Mouse (Mus musculus): ENCODE data around the gene Neurod6. TPM values are rescaled to one million over a fixed set of nuclear protein-coding genes. Genes with fewer than 3 reads are reported as not detected.

The Neurod6 gene
- polyA plus RNA-seq, 1 experiment from 2014 or later: 0.21 TPM

DNA sequence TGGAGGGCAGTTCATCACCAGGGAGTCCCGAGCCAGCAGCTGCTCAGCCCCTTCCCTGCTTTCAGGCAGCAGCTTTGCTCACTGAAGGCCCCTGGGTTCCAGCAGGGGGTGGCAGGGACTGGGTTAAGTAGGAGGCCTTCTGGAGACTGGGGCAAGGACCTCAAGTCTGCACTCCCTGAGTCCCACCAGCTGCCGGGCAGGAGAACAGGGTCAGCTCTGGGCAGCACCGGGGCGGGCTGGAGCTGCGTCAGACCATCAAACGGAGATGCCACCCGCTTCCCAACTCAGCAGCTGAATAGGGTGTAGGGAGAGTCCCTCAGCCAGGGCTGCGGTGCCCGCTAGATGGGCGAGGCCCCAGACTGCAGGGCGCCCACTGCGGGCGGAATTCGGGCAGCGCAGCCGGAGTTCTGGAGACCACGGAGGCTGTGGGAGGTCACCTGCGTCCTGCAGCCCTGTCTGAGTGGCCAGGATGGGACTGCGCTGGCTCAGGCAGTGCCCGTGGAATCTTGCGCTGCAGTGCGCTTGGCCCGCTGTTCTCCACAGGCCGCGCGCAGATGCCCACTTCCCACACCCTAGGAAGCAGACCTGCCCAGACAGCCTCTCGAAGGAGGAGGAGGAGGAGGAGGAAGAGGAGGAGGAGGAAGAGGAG, 4.3 kb downstream of the Neurod6 start:
- Histone ChIP-seq H3K27ac (peak overlapping the region; percentile 67), H3K4me3 (peak overlapping the region; percentile 50), H3K27me3 (ENCODE audit: poor library complexity, severe bottlenecking) (peaks cover 53% of the 10 kb centered on the region), H3K4me1 (peaks cover 21% of the 10 kb centered on the region), H3K36me3 (replicated peaks) (no peaks in the 10 kb centered on the region), H3K9me3 (no peaks in the 10 kb centered on the region)
- peak; percentile 52 for DNase-seq (ENCODE audit: extremely low spot score, low spot score)
- WGBS: 2% methylated on average over 27 of the region's 27 CpGs

GRCm38 (mm10) chr6:55676141-55676662, 4.9 kb downstream of the Neurod6 start:
- H3K4me3 ChIP-seq: peak overlapping the region; percentile 50; the same call in 1 of the 2 replicates
- H3K36me3 ChIP-seq (replicated peaks): no peaks in the 10 kb centered on the region
- WGBS: 62% methylated on average over 6 of the region's 6 CpGs
- peak overlapping the region; percentile 67; the same call in 1 of the 2 replicates for H3K27ac ChIP-seq
- peaks cover 47% of the 10 kb centered on the region for H3K27me3 ChIP-seq (ENCODE audit: poor library complexity, severe bottlenecking)
- H3K4me1 ChIP-seq: peaks cover 15% of the 10 kb centered on the region
- no peak for DNase-seq (ENCODE audit: extremely low spot score, low spot score)
- H3K9me3 ChIP-seq: no peaks in the 10 kb centered on the region

GRCm38 (mm10) chr6:55667801-55668200, 13.3 kb downstream of the Neurod6 start:
- no peaks in the 10 kb centered on the region for H3K36me3 ChIP-seq (replicated peaks)
- H3K27ac ChIP-seq: no peak overlapping the region
- H3K4me1 ChIP-seq: no peaks in the 10 kb centered on the region
- H3K9me3 ChIP-seq: no peaks in the 10 kb centered on the region
- DNase-seq (ENCODE audit: extremely low spot score, low spot score): no peak
- 72% methylated on average over 3 of the region's 3 CpGs for WGBS
- H3K27me3 ChIP-seq (ENCODE audit: poor library complexity, severe bottlenecking): no peaks in the 10 kb centered on the region
- no peak overlapping the region for H3K4me3 ChIP-seq

- Histone ChIP-seq H3K27me3 (ENCODE audit: poor library complexity, severe bottlenecking) (no peaks in the 10 kb centered on the region), H3K27ac (no peak overlapping the region), H3K36me3 (replicated peaks) (no peaks in the 10 kb centered on the region), H3K9me3 (no peaks in the 10 kb centered on the region), H3K4me3 (no peak overlapping the region), H3K4me1 (no peaks in the 10 kb centered on the region)
- DNase-seq (ENCODE audit: extremely low spot score, low spot score): no peak
- 74% methylated on average over 5 of the region's 5 CpGs for WGBS
These were observed 19.7 kb downstream of the Neurod6 start for GRCm38 (mm10) chr6:55661126-55661915.

DNA sequence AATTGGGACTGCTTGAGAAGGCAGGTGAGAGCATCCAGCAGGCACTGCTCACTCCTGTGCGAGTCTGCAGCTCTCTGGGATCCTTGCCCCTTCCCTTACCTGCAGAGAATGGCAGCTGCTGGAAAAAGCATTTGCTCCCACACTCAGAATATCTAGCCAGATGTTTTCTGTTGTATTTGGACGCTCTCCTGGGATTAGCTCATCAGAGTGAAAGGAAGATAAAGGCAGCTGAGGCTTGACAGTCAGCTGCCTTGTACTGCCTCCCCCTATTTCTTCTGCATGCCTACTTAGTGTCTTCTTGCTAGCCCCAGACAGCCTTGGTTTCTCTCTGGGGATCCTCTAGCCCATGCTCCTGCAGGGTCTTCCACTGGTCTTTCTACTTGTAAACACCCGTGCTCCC, 31.1 kb downstream of the Neurod6 start:
- peaks cover 11% of the 10 kb centered on the region; the same call in 1 of the 2 replicates for H3K4me1 ChIP-seq
- H3K4me3 ChIP-seq: no peak overlapping the region
- WGBS: 74% methylated on average over 3 of the region's 3 CpGs
- no peak for DNase-seq (ENCODE audit: extremely low spot score, low spot score)
- no peak overlapping the region for H3K27ac ChIP-seq
- H3K36me3 ChIP-seq (replicated peaks): no peaks in the 10 kb centered on the region
- no peaks in the 10 kb centered on the region for H3K9me3 ChIP-seq
- H3K27me3 ChIP-seq (ENCODE audit: poor library complexity, severe bottlenecking): no peaks in the 10 kb centered on the region

- 89% methylated on average over 8 of the region's 8 CpGs for WGBS
- no peak overlapping the region for H3K27ac ChIP-seq
- no peaks in the 10 kb centered on the region for H3K9me3 ChIP-seq
These were observed 31.5 kb downstream of the Neurod6 start for GRCm38 (mm10) chr6:55649581-55649980.

GRCm38 (mm10) chr6:55648886-55649285, 32.2 kb downstream of the Neurod6 start:
- H3K36me3 ChIP-seq (replicated peaks): no peaks in the 10 kb centered on the region
- no peak for DNase-seq (ENCODE audit: extremely low spot score, low spot score)
- 86% methylated on average over 3 of the region's 3 CpGs for WGBS
- H3K9me3 ChIP-seq: no peaks in the 10 kb centered on the region
- no peaks in the 10 kb centered on the region for H3K27me3 ChIP-seq (ENCODE audit: poor library complexity, severe bottlenecking)
- peaks cover 11% of the 10 kb centered on the region; the same call in 1 of the 2 replicates for H3K4me1 ChIP-seq
- no peak overlapping the region for H3K4me3 ChIP-seq
- H3K27ac ChIP-seq: no peak overlapping the region

More at GRCm38 (mm10) chr6:55649581-55649980, 31.5 kb downstream of the Neurod6 start:
- DNase-seq (ENCODE audit: extremely low spot score, low spot score): no peak
- H3K36me3 ChIP-seq (replicated peaks): no peaks in the 10 kb centered on the region
- H3K4me1 ChIP-seq: peaks cover 11% of the 10 kb centered on the region; the same call in 1 of the 2 replicates
- no peak overlapping the region for H3K4me3 ChIP-seq
- H3K27me3 ChIP-seq (ENCODE audit: poor library complexity, severe bottlenecking): no peaks in the 10 kb centered on the region

DNA sequence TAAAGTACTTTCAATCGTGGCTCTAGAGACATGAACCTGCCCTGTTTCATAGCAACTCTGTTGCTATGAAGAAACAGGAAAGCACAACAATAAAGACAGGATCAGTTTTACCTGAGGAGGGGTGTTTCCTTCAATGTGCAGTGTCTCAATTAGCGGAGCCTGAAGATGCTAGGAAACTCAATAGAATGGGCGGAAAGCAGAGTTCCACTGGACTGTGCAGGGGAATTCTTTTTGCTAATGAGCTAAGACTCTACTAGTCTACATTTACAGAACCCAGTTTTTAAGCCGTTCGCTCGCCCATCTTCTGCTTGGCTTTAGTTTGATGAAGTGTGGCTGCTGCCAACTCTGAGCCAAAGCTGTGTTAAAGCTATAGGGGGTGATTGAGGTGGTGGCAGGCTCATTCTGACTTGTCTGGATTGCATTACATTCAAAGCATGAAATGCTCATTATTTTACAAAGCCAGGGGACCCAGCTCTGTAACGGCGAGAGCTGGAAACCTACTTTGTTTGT, 33.2 kb downstream of the Neurod6 start:
- Histone ChIP-seq H3K27me3 (ENCODE audit: poor library complexity, severe bottlenecking) (no peaks in the 10 kb centered on the region), H3K4me1 (peaks cover 11% of the 10 kb centered on the region; the same call in 1 of the 2 replicates), H3K4me3 (no peak overlapping the region), H3K9me3 (no peaks in the 10 kb centered on the region), H3K36me3 (replicated peaks) (no peaks in the 10 kb centered on the region), H3K27ac (no peak overlapping the region)
- WGBS: 66% methylated on average over 8 of the region's 8 CpGs
- no peak for DNase-seq (ENCODE audit: extremely low spot score, low spot score)

GRCm38 (mm10) chr6:55646824-55647560, 34.1 kb downstream of the Neurod6 start:
- H3K27me3 ChIP-seq (ENCODE audit: poor library complexity, severe bottlenecking): no peaks in the 10 kb centered on the region
- WGBS: 76% methylated on average over 9 of the region's 9 CpGs
- H3K4me1 ChIP-seq: peaks cover 11% of the 10 kb centered on the region; the same call in 1 of the 2 replicates
- H3K36me3 ChIP-seq (replicated peaks): no peaks in the 10 kb centered on the region
- no peaks in the 10 kb centered on the region for H3K9me3 ChIP-seq
- no peak overlapping the region for H3K27ac ChIP-seq
- no peak for DNase-seq (ENCODE audit: extremely low spot score, low spot score)
- no peak overlapping the region for H3K4me3 ChIP-seq

DNA sequence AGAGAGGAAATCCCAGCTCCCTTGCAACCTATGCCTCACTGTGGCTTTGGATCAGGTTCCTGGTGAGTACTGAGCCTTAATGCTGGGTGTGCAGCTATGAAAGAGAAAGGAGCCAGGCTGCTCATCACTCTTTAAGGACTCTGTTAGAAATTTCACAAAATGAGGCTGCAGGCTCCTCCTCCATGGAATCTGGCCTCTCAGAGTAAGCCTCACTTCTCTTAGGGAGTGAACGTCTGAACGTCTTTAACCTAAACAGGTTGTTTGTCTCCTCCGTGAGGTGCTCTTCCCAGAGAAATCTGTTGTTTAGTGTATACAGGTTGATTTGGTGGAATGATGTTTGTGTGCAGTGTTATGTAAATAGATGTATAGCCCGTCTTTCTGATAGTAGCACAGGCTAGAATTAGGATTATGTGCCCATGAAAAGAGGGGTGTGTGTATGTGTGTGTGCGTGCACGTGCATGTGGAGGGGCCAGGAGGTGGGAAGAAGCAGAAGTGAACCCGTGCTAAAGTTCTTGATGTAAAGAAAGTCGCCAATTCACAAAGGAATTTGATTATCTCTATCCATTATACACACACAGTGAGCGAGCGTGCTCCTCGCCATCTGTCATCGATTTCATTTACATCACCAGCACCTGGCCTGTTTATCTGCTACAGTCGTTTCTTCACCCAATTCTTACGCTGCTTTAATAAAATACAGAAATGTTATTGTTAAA, 34.8 kb downstream of the Neurod6 start:
- H3K9me3 ChIP-seq: no peaks in the 10 kb centered on the region
- WGBS: 88% methylated on average over 14 of the region's 14 CpGs
- H3K27me3 ChIP-seq (ENCODE audit: poor library complexity, severe bottlenecking): no peaks in the 10 kb centered on the region
- H3K36me3 ChIP-seq (replicated peaks): no peaks in the 10 kb centered on the region
- H3K4me3 ChIP-seq: no peak overlapping the region
- no peak overlapping the region for H3K27ac ChIP-seq
- DNase-seq (ENCODE audit: extremely low spot score, low spot score): no peak
- peaks cover 11% of the 10 kb centered on the region; the same call in 1 of the 2 replicates for H3K4me1 ChIP-seq

- Histone ChIP-seq H3K36me3 (replicated peaks) (no peaks in the 10 kb centered on the region), H3K4me1 (no peaks in the 10 kb centered on the region), H3K4me3 (no peak overlapping the region), H3K27me3 (ENCODE audit: poor library complexity, severe bottlenecking) (no peaks in the 10 kb centered on the region), H3K9me3 (no peaks in the 10 kb centered on the region), H3K27ac (no peak overlapping the region)
- DNase-seq (ENCODE audit: extremely low spot score, low spot score): no peak
- WGBS: 78% methylated on average over 1 of the region's 1 CpGs
These were observed 46.4 kb downstream of the Neurod6 start for GRCm38 (mm10) chr6:55634662-55635061.
